Mouse (Mus musculus) lung, embryonic 15.5 days (tissue): ENCODE results near the gene Clta. TPM values are rescaled to one million over a fixed set of nuclear protein-coding genes. Genes with fewer than 3 reads are reported as not detected.

ENCODE experiments used
- ATAC-seq: fragments of 200-750 bp; cut with Nextera tagmentation; 2 replicates; pipeline ENCODE4 v1.8.0; 2017; ENCODE audit warnings: moderate number of reproducible peaks, borderline replicate concordance; ENCODE audit not compliant: low FRiP score, low TSS enrichment; ENCODE audit errors: extremely low read depth
- H3K27ac ChIP-seq: fragments of 300-500 bp; sonication (generic); 2 replicates; pipeline ENCODE4 v1.5.1; 2015; ENCODE audit warnings: moderate library complexity, mild to moderate bottlenecking, inconsistent platforms
- H3K27me3 ChIP-seq: fragments of 300-500 bp; sonication (generic); 2 replicates; pipeline ENCODE4 v1.6.1; 2015; ENCODE audit warnings: inconsistent platforms
- H3K36me3 ChIP-seq: fragments of 300-500 bp; sonication (generic); 2 replicates; pipeline ENCODE4 v1.6.1; 2015; ENCODE audit warnings: inconsistent platforms
- H3K4me1 ChIP-seq: fragments of 300-500 bp; sonication (generic); 2 replicates; pipeline ENCODE4 v1.6.1; 2015; ENCODE audit warnings: inconsistent platforms
- H3K4me2 ChIP-seq: fragments of 300-500 bp; sonication (generic); 2 replicates; pipeline ENCODE4 v1.6.1; 2015; ENCODE audit warnings: inconsistent platforms, mild to moderate bottlenecking, moderate library complexity
- H3K4me3 ChIP-seq: fragments of 300-500 bp; sonication (generic); 2 replicates; pipeline ENCODE4 v1.5.1; 2015; ENCODE audit warnings: mild to moderate bottlenecking, inconsistent platforms
- H3K9ac ChIP-seq: fragments of 300-500 bp; sonication (generic); 2 replicates; pipeline ENCODE4 v1.6.1; 2015; ENCODE audit warnings: inconsistent platforms
- H3K9me3 ChIP-seq: fragments of 300-500 bp; sonication (generic); 2 replicates; pipeline ENCODE4 v1.6.1; 2016; ENCODE audit warnings: inconsistent platforms
- WGBS: fragments of 180-500 bp; shearing (Covaris S2); methylation state at CpG from one replicate; pipeline ENCODE4 v1.1.7; 2015; 5-methylcytosine and 5-hydroxymethylcytosine counted together
- polyA plus RNA-seq: library from polyadenylated mRNA; unstranded; fragments of >200 nt; fragmentation: Nextera tagmentation; extraction: Ambion mirVana; gene quantifications from 2 replicates; pipeline ENCODE4 v1.2.1, GENCODE M21; 2015

Clta gene
- polyA plus RNA-seq, 1 experiment from 2014 or later, result 223 TPM

GRCm38 (mm10) chr4:43982053-43982732, 22.1 kb upstream of the Clta start:
- Histone ChIP-seq H3K9ac (peak overlapping the region; percentile 55), H3K27ac (0 out of 2 replicates have a peak overlapping the region, but pooled peaks have one; percentile 33), H3K4me1 (peaks cover 22% of the 10 kb centered on the region), H3K4me3 (peak overlapping the region; percentile 39), H3K36me3 (no peaks in the 10 kb centered on the region), H3K4me2 (peak overlapping the region; percentile 85), H3K27me3 (no peaks in the 10 kb centered on the region), H3K9me3 (no peaks in the 10 kb centered on the region)
- WGBS, result 1% methylated on average over 24 of the region's 24 CpGs
- ATAC-seq, result peak; percentile 88

- Histone ChIP-seq H3K9ac (peak within 1 kb of the TSS; percentile 55), H3K9me3 (no peaks in the 10 kb centered on the region), H3K4me3 (peak within 1 kb of the TSS; percentile 39), H3K4me2 (peak within 1 kb of the TSS; percentile 85), H3K4me1 (peaks cover 22% of the 10 kb centered on the region), H3K27ac (0 out of 2 replicates have a peak within 1 kb of the TSS, but pooled peaks have one; percentile 33), H3K27me3 (no peaks in the 10 kb centered on the region), H3K36me3 (no peaks in the 10 kb centered on the region)
- no peak for ATAC-seq
- 72% methylated on average over 11 of the region's 11 CpGs for WGBS
Measured at GRCm38 (mm10) chr4:43983181-43983580, 21.1 kb upstream of the Clta start, which contains the start of gene Ccin. TSS of gene Ccin (plus strand) at chr4:43983483.

- Histone ChIP-seq H3K27ac (no peak overlapping the region), H3K9me3 (no peaks in the 10 kb centered on the region), H3K36me3 (no peaks in the 10 kb centered on the region), H3K4me1 (peaks cover 17% of the 10 kb centered on the region), H3K9ac (no peak overlapping the region), H3K4me3 (no peak overlapping the region), H3K4me2 (no peak overlapping the region), H3K27me3 (no peaks in the 10 kb centered on the region)
- ATAC-seq, result no peak
- 88% methylated on average over 22 of the region's 22 CpGs for WGBS
Measured at GRCm38 (mm10) chr4:43983756-43984155, 20.5 kb upstream of the Clta start.

- H3K4me2 ChIP-seq, result no peak overlapping the region
- no peak for ATAC-seq
- H3K36me3 ChIP-seq, result no peaks in the 10 kb centered on the region
- no peak overlapping the region for H3K4me3 ChIP-seq
- H3K27me3 ChIP-seq, result no peaks in the 10 kb centered on the region
- H3K27ac ChIP-seq, result no peak overlapping the region
- H3K9ac ChIP-seq, result no peak overlapping the region
- H3K4me1 ChIP-seq, result peaks cover 11% of the 10 kb centered on the region
- no peaks in the 10 kb centered on the region for H3K9me3 ChIP-seq
- 89% methylated on average over 19 of the region's 19 CpGs for WGBS
Measured at GRCm38 (mm10) chr4:43984326-43984725, 19.9 kb upstream of the Clta start.

- Histone ChIP-seq H3K4me2 (no peak overlapping the region), H3K27ac (no peak overlapping the region), H3K27me3 (no peaks in the 10 kb centered on the region), H3K36me3 (no peaks in the 10 kb centered on the region), H3K9me3 (no peaks in the 10 kb centered on the region), H3K4me3 (no peak overlapping the region), H3K9ac (no peak overlapping the region), H3K4me1 (no peaks in the 10 kb centered on the region)
- no peak for ATAC-seq
- WGBS, result 74% methylated on average over 3 of the region's 3 CpGs
Measured at GRCm38 (mm10) chr4:43988976-43989375, 15.3 kb upstream of the Clta start.

- 91% methylated on average over 11 of the region's 11 CpGs for WGBS
- ATAC-seq, result no peak
Measured at GRCm38 (mm10) chr4:43993072-43993471, 11.2 kb upstream of the Clta start.

GRCm38 (mm10) chr4:43994342-43994741, 9.9 kb upstream of the Clta start:
- H3K4me2 ChIP-seq, result no peak overlapping the region
- H3K4me3 ChIP-seq, result no peak overlapping the region
- no peak overlapping the region for H3K9ac ChIP-seq
- H3K9me3 ChIP-seq, result no peaks in the 10 kb centered on the region
- H3K4me1 ChIP-seq, result no peaks in the 10 kb centered on the region
- H3K27me3 ChIP-seq, result no peaks in the 10 kb centered on the region
- no peak overlapping the region for H3K27ac ChIP-seq
- no peak for ATAC-seq
- WGBS, result 42% methylated on average over 2 of the region's 2 CpGs
- H3K36me3 ChIP-seq, result no peaks in the 10 kb centered on the region

More at GRCm38 (mm10) chr4:43993072-43993471, 11.2 kb upstream of the Clta start:
- no peak overlapping the region for H3K4me2 ChIP-seq
- no peak overlapping the region for H3K4me3 ChIP-seq
- H3K9ac ChIP-seq, result no peak overlapping the region
- H3K9me3 ChIP-seq, result no peaks in the 10 kb centered on the region
- H3K27me3 ChIP-seq, result no peaks in the 10 kb centered on the region
- H3K36me3 ChIP-seq, result no peaks in the 10 kb centered on the region
- no peaks in the 10 kb centered on the region for H3K4me1 ChIP-seq
- H3K27ac ChIP-seq, result no peak overlapping the region

- H3K9ac ChIP-seq, result no peak overlapping the region
- ATAC-seq, result no peak
- H3K4me1 ChIP-seq, result no peaks in the 10 kb centered on the region
- WGBS, result 58% methylated on average over 6 of the region's 6 CpGs
- H3K36me3 ChIP-seq, result no peaks in the 10 kb centered on the region
- H3K27ac ChIP-seq, result no peak overlapping the region
- H3K9me3 ChIP-seq, result no peaks in the 10 kb centered on the region
- H3K4me2 ChIP-seq, result no peak overlapping the region
- no peaks in the 10 kb centered on the region for H3K27me3 ChIP-seq
- no peak overlapping the region for H3K4me3 ChIP-seq
Measured at GRCm38 (mm10) chr4:44003622-44004021, 630 bp upstream of the Clta start.

GRCm38 (mm10) chr4:44004623-44005409, 564 bp downstream of the Clta start:
- WGBS, result 62% methylated on average over 3 of the region's 3 CpGs
- Histone ChIP-seq H3K9me3 (no peaks in the 10 kb centered on the region), H3K9ac (no peak overlapping the region), H3K27me3 (no peaks in the 10 kb centered on the region), H3K36me3 (no peaks in the 10 kb centered on the region), H3K4me1 (no peaks in the 10 kb centered on the region), H3K4me3 (no peak overlapping the region), H3K4me2 (no peak overlapping the region), H3K27ac (no peak overlapping the region)
- no peak for ATAC-seq

- no peak for ATAC-seq
- H3K27ac ChIP-seq, result no peak overlapping the region
- peaks cover 20% of the 10 kb centered on the region for H3K4me1 ChIP-seq
- H3K9ac ChIP-seq, result no peak overlapping the region
- H3K36me3 ChIP-seq, result no peaks in the 10 kb centered on the region
- 90% methylated on average over 1 of the region's 1 CpGs for WGBS
- H3K4me3 ChIP-seq, result no peak overlapping the region
- H3K27me3 ChIP-seq, result no peaks in the 10 kb centered on the region
- no peak overlapping the region for H3K4me2 ChIP-seq
- H3K9me3 ChIP-seq, result no peaks in the 10 kb centered on the region
Measured at GRCm38 (mm10) chr4:44010176-44010575, 5.9 kb downstream of the Clta start.

- no peak overlapping the region for H3K4me2 ChIP-seq
- no peaks in the 10 kb centered on the region for H3K36me3 ChIP-seq
- H3K9ac ChIP-seq, result no peak overlapping the region
- no peaks in the 10 kb centered on the region for H3K9me3 ChIP-seq
- 47% methylated on average over 2 of the region's 2 CpGs for WGBS
- no peak overlapping the region for H3K4me3 ChIP-seq
- no peaks in the 10 kb centered on the region for H3K27me3 ChIP-seq
- ATAC-seq, result no peak
- H3K27ac ChIP-seq, result no peak overlapping the region
- H3K4me1 ChIP-seq, result peaks cover 20% of the 10 kb centered on the region
Measured at GRCm38 (mm10) chr4:44010893-44011292, 6.6 kb downstream of the Clta start.

GRCm38 (mm10) chr4:44011799-44012198, 7.5 kb downstream of the Clta start:
- Histone ChIP-seq H3K27me3 (no peaks in the 10 kb centered on the region), H3K9ac (peak overlapping the region; percentile 43)

More at GRCm38 (mm10) chr4:44011799-44012198, 7.5 kb downstream of the Clta start:
- Histone ChIP-seq H3K36me3 (no peaks in the 10 kb centered on the region), H3K27ac (0 out of 2 replicates have a peak overlapping the region, but pooled peaks have one; percentile 41), H3K9me3 (no peaks in the 10 kb centered on the region), H3K4me1 (peaks cover 20% of the 10 kb centered on the region), H3K4me2 (peak overlapping the region; percentile 88), H3K4me3 (peak overlapping the region; percentile 94)
- no peak for ATAC-seq
- WGBS, result 72% methylated on average over 3 of the region's 3 CpGs
